Mouse (Mus musculus): ENCODE data around the gene Fosb.

Fosb gene

GRCm38 (mm10) chr7:19255395-19255794 lies 54.5 kb downstream of the Fosb start:
- DNase-seq (ENCODE audit: low read depth in 1 of 2, low spot score in 2 of 2): no peak

GRCm38 (mm10) chr7:19253437-19253836 lies 56.4 kb downstream of the Fosb start:
- no peak for DNase-seq (ENCODE audit: low read depth in 1 of 2, low spot score in 2 of 2)

Measured in monocyte, adult 2 months (primary cell).